Mouse (Mus musculus) thymus, postnatal 4 days (tissue): Measurements from ENCODE around the gene Dnase1l2.
"Not testable (repeated sequence)": the region's sequence is repeated elsewhere in the genome, so short reads cannot be mapped to it uniquely, and the experiment has no call there.

Experiments used
- DNase-seq: peaks from one replicate; pipeline ENCODE4 v3.0.0; 2021

Gene Dnase1l2

DNA sequence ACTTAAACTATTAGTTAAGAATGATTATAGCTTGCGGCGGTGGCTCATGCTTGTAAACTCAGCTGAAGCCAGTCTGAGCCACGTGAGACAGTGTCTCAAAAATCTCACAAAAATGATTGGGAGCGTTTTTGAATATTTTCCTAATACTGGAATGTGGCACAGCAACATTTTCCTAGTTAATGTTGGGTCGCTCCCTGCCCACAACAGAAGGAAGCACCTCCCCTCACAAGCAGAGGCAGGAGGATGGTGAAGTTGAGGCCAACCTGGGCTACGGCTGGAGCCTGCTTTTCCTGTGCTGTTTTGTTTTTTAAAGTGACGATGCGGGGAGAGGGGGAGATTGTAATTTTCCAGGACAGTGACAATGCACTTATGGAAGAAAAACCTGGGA is 15.7 kb downstream of the Dnase1l2 start:
- DNase-seq = no peak

DNA sequence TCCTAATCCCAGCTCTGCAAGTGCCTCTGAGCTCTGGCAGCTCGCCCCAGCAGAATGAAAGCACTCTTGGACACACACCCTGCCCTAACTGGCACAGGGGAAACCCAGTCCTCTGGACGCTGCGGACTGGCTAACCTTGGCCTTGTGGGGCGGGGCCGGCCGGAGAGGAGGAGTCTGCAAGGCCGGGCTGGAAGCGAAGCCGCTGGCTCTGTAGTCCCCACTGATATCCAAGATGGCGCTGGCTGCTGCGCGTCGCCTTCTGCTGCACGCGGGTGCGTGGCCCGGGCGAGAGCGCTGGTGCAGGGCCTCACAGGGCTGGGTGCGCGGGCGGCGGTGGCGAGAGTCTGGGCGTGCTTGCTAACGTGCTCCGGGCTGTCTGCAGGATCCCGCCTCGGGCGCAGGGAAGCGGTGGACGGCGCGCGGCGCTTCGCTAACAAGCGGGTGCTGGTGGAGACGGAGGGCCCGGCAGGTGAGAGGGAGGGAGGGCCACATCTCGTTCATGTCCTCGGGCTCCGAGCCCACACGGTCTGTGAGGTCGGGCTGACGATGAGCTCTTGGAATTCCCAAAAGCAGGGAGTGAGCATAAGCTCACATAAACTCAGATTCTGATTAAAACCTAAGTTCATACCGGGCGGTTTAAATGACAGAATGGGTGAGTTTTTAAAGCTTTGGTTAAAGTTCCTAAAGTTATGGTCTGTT is 16.3 kb downstream of the Dnase1l2 start, which contains the start of gene Eci1:
Gene Eci1, plus strand, starts transcription at position 171 of the 699 bp plus-strand sequence.
- DNase-seq = peak; percentile 79

DNA sequence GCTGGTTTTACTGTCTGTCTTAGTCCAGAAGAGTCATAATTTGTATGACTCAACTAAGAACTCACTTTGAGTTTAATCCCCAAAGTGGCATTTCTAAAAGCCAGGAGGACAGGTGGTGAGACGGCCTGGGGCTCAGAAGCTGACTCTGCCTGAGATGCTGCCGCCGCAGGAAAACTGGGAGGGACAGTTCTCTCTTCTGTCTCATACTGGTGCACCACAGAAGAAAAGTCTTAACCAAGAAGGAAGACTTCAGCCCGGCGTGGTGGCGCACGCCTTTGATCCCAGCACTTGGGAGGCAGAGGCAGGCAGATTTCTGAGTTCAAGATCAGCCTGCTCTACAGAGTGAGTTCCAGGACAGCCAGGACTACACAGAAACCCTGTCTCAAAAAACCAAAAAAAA is 17.0 kb downstream of the Dnase1l2 start:
- no peak for DNase-seq

DNA sequence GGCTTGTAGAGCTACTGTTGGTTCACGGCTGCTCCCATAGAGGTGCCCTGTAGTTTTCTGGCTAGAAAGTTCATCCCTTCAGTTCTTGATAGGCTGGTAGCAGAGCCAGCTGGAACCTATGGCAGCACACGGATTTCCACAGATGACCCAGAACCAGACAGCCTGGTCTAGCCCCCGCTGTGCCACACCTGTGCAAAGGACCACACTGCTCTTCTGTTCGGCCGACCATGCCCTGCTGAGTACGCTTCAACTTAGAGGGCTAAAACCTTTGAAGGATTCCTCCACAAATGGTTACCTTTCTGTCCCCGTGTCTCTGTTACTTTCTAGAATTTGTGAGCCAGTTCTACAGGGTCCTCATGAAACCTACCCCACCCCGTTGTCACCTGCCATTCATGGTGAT is 17.6 kb downstream of the Dnase1l2 start:
- not testable (repeated sequence) for DNase-seq

DNA sequence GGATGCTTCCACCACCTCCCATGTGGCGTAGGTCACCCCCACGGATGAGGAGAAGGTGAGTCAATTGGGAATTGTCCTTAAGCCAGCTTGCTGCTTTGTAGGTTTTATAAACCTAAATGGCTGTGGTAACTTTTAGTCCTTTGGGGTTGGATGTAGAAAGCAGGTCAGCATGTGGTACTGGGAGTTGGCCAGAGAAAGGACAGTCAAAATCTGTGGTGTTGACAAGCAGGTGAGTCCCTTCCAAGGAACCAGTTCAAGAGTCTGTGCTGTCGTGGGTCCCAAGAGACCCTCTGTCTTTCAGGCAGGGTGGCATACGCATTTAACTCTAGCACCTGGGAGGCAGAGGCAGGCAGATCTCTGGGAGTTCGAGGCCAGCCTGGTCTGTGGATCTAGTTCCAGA is 18.4 kb downstream of the Dnase1l2 start:
- DNase-seq = no peak

DNA sequence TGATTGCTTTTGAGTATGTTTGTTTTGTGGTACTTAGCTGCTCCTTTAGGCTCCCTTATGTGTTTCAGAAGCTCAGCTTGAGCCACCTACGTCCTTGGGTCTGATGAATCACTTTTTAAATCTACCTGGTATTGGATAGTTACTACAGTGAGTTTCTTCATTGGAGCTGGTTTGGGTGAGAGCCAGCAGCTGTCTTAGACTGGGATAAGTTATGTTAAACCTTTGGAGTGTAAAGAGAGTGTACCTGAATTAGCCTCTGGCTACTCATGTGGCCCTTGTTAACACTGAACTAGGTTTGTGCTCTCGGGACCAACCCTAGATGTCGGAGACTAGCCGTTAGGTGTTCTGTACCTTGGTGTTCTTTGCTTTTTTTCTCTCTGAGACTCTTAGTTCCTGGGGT is 19.8 kb downstream of the Dnase1l2 start:
- DNase-seq = no peak

DNA sequence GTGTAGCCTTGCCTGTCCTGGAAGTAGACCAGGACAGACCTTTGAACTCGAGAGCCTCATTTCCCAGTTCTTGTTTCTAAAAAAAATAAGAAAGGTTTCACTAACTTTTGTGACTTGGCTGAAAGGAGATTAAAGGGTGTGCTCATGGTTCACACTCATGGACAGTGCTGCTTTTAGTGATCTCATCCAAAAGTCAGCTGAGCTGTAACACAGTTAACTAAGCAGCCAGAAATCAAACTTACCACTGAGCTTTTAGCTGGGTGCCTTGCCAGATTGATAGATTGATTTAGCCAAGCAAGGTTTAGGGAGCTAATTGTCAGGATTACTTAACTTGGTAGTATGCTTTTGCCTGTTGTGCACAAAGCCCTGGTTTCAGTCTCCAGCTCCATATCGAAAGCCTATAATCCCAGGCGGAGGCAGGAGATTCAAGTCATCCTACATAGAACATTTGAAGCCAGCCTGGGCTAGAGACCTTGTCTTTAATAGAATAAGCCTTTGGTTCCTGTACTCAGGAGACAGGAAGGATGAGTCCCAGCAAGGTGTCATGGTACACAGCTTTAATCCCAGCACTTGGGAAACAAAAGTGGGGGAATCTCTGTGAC is 26.8 kb downstream of the Dnase1l2 start:
- DNase-seq = no peak

DNA sequence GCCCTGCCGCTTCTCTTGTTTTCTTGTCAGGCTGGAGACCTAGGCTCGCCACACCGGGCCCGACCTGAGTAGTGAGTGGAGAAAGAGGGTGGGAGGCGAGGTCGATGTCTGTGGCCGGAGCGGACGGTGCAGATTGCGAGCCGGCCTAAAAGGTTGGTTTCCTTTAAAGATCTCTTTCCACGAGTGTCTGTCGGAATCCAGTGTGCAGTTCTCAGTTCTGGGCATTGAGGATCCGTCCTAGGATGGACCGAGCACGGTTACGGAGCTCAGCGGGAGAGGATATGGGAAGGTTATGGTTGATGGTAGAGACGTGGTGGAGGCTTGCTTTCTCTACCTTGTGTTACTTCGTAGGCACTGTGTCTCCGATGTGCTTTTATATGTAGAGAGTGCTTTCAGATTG is 27.9 kb downstream of the Dnase1l2 start:
- no peak for DNase-seq

DNA sequence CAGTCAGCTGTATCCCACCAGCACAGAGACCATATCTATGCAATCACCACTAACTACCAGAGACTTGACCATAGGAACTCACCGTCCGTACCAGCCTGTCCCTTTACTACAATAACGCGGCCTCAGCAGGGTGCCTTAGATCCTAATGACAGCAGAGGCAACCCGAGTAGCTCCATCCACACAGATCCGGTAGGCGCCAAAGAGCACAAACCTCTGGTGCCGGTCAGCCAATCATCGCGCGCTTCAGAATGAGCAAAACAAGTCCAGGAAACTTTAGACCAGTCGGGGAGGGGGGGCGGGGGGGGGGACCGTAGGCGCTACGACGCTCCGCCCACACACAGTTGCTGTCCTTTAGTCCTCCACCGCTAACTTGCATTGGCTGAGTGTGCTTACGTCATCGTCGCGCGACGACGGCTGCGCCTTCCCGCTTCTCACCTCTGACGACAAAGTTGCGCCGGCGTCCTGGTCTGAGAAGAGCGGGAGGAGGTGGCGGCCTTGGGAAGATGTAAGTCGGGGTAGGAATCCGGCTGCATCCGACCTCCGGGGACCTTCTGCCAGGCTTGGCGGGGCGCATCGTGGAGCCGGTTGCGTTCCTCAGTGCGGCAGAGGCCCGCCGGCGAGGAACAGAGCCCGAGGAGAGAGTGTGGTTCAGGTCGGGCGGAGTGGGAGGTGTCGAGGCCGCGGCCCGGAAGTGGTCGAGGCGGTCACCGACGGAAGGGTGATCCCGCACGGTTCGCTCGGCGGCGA is 28.5 kb downstream of the Dnase1l2 start, which contains the start of gene Rnps1:
Gene Rnps1, plus strand, starts transcription at position 336 of the 747 bp plus-strand sequence.
- DNase-seq = peak; percentile 94

DNA sequence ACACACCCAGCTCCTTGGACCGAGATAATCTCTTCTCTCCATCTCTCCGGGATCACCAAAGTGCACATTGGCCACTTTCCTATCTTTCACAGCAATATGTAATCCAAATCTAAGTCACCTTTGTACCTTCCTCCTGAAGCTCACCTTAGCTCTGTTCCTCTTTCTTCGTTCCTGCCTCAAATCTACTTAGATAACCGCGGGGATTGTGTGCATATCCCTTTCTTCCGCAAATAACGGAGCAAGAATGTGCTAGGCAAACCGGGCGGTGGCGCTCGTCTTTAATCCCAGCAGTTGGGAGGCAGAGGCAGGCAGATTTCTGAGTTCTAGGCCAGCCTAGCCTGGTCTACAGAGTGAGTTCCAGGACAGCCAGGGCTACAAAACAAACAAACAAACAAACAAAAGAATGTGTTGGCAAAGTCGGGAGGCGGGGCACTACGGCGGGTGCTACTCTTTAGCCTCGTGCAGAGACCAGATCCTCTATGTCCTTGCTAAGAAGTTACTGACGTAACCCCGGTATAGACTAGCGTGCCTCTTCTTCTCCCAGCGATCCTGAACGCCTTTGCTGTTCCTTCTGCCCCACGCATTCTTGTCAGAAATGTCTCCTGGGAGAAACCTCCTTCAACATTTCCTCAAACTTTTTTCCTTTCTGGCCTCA is 29.2 kb downstream of the Dnase1l2 start:
- peak; percentile 61 for DNase-seq

DNA sequence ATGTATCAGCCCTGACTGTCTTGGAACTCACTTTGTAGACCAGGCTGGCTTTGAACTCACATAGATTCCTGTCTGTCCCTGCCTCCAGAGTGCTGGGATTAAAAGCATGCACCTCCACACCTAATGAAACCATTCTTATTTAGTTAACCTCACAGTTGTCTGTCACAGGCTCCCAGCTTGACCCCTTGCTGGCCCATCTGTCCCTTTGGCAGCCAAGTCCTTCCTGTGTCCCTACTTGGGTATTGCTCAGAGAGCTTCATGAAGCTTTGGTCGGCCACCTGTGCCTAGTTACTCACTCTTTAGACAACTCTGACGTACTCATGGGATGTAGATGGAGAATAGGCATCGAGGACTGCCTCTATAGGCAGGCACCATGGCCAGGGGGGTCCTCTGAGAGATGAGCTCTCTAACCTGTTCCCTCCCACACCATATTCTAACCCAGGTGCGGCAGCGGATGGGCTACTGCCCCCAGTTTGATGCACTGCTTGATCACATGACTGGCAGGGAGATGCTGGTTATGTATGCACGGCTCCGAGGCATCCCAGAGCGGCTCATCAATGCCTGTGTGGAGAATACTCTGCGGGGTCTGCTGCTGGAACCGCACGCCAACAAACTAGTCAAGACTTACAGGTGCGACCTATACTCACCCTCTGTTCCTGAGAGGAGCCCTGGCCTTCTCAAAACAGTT is 35.6 kb downstream of the Dnase1l2 start:
- DNase-seq = no peak

DNA sequence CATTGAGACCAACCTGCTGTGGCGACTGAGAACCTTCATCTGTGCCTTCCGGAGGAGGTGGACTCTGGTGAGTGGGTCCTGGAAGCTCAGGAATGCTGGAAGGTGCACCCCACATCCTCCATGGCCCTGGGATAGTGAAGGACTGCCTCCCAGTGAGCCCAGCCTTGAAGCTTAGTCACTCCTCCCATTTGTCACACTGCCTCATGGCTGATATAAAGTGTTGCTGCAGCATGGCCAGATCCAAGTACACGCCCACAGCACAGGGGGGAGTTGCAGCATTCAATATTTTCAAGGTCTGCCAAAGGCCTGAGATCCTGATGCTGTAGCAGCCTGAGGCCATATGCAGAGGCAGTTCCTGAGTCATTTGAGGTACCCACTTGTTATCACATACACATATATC is 40.5 kb downstream of the Dnase1l2 start:
- DNase-seq = no peak

DNA sequence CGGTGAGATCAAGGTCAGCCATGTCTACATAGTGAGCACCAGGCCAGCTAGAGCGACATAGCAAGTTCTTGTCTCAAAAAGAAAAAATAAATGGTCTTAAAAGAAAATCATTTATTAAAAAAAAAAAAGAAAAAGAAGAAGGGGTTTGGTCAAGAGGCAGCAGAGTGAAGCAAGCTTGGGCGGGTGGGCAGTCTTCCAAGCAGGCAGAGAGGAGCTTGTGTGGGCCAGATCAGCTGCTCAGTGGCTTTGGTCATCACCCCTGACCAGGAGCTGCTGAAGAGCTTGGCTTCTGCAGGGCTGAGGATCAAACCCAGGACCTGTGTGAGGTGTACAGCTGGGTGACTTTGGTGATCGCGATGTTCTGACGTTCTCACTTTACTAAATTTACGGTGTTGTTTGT is 48.4 kb downstream of the Dnase1l2 start:
- no peak for DNase-seq

DNA sequence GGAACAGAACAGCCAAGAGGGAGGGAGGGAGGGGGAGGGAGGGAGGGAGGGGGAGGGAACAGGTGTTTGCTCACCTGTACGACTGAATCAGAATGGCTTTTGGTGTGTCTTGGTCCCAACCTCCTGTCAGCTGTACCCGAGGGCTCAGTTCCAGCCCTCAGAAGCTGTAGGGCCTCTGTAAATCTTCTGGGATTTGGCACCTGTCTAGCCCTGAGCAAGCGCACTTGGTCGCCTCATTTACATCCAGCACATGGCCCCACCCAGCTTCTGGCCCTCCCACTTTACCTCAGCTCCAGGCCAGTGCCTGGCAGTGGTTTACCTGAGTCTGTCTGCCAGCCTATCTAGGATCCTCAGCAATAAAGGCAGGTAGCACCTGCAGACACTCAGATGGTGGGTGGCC is 49.4 kb downstream of the Dnase1l2 start:
- DNase-seq = no peak

DNA sequence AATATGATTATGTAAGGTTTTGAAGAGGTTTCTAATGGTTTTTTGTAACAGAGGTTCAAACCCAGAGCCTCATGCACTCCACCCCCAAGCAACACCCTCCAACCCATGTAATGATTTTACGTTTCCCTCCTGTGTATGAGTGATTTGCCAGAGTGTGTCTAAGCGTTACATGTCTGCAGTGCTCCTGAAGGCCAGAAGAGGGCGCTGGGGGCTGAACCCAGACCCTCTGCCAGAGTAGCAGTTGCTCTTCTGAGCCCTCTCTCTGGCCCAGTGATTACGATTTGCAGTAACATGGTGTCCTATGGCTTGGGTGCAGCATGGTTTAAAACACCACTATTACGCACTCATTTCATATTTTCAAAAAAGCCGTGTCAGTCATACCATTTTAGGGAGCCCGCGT is 51.8 kb downstream of the Dnase1l2 start:
- DNase-seq = peak; percentile 55
